Mouse (Mus musculus) CH12.LX (cell line): Measurements from ENCODE around the gene Themis. TPM values are rescaled to one million over a fixed set of nuclear protein-coding genes. Genes with fewer than 3 reads are reported as not detected.

Experiments
- DNase-seq: peaks from one replicate; pipeline ENCODE4 v3.0.0-alpha.2; 2013; ENCODE audit errors: extremely low read depth
- H3K27ac ChIP-seq: 2 replicates; pipeline ENCODE4 v1.5.1; 2012; ENCODE audit warnings: low read depth, mild to moderate bottlenecking, control low read depth, moderate library complexity; ENCODE audit not compliant: insufficient read depth
- H3K27me3 ChIP-seq: replicated peaks from 2 replicates; pipeline ENCODE3; 2012; ENCODE audit warnings: inconsistent platforms
- H3K36me3 ChIP-seq, 2 experiments: replicated peaks in 1 of 2; 2 replicates each; pipeline versions ENCODE3 to v1.6.1; 2012; ENCODE audit warnings: inconsistent platforms in 1 of 2, low read length in 1 of 2, mild to moderate bottlenecking in 1 of 2, mixed read lengths in 1 of 2, moderate library complexity in 1 of 2; ENCODE audit not compliant: control insufficient read depth in 1 of 2, insufficient read depth in 1 of 2
- H3K4me1 ChIP-seq, 2 experiments: 2 replicates each; pipeline ENCODE4 v1.6.1; 2012; ENCODE audit warnings: inconsistent platforms in 1 of 2, moderate library complexity in 1 of 2; ENCODE audit not compliant: insufficient read depth in 2 of 2, control insufficient read depth in 1 of 2
- H3K4me2 ChIP-seq: 2 replicates; pipeline ENCODE4 v1.6.1; 2012; ENCODE audit warnings: low read depth, mild to moderate bottlenecking, control low read depth; ENCODE audit not compliant: poor library complexity, insufficient read depth, severe bottlenecking
- H3K4me3 ChIP-seq, 3 experiments: fragments of 150-350 bp in 1 of 3; sonication (generic) in 1 of 3; replicated peaks in 1 of 3; 2 replicates each; pipeline versions ENCODE3 to v1.5.1; 2011 to 2012; ENCODE audit warnings: low read depth in 2 of 3, low read length in 2 of 3, mild to moderate bottlenecking in 2 of 3, moderate library complexity in 2 of 3, control low read depth in 1 of 3, improper control_type of control experiment in 1 of 3, inconsistent platforms in 1 of 3, mixed read lengths in 1 of 3; ENCODE audit not compliant: poor library complexity in 1 of 3
- H3K79me2 ChIP-seq: replicated peaks from 2 replicates; pipeline ENCODE4 v1.6.1; 2012; ENCODE audit warnings: mild to moderate bottlenecking, moderate library complexity; ENCODE audit not compliant: control insufficient read depth, poor library complexity, insufficient read depth, severe bottlenecking; ENCODE audit errors: extremely low read depth
- H3K9ac ChIP-seq: 2 replicates; pipeline ENCODE4 v1.6.1; 2012; ENCODE audit warnings: low read depth, mild to moderate bottlenecking, control low read depth, moderate library complexity; ENCODE audit not compliant: insufficient read depth
- H3K9me3 ChIP-seq: replicated peaks from 2 replicates; pipeline ENCODE3; 2012; ENCODE audit warnings: low read length, inconsistent platforms, mixed read lengths
- BHLHE40 ChIP-seq: IDR thresholded peaks from 2 replicates; pipeline ENCODE4 v1.6.1; 2011; ENCODE audit warnings: mild to moderate bottlenecking, low read depth, low read length, improper control_type of control experiment
- CHD1 ChIP-seq: IDR thresholded peaks from 2 replicates; pipeline ENCODE4 v1.6.1; 2012; ENCODE audit warnings: low read depth, low read length, improper control_type of control experiment, inconsistent platforms
- CTCF ChIP-seq, 2 experiments: IDR thresholded peaks in 1 of 2; conservative IDR thresholded peaks in 1 of 2; 2 replicates each; pipeline ENCODE4 v1.5.1; 2011 to 2012; ENCODE audit warnings: low read depth in 2 of 2, low read length in 2 of 2, improper control_type of control experiment in 1 of 2, inconsistent platforms in 1 of 2, mild to moderate bottlenecking in 1 of 2, moderate library complexity in 1 of 2
- E2F4 ChIP-seq: IDR thresholded peaks from 2 replicates; pipeline ENCODE4 v1.6.1; 2011; ENCODE audit warnings: low read depth, low read length, improper control_type of control experiment; ENCODE audit not compliant: insufficient replicate concordance
- ETS1 ChIP-seq: conservative IDR thresholded peaks from 2 replicates; pipeline ENCODE4 v1.6.1; 2012; ENCODE audit warnings: low read depth, mild to moderate bottlenecking, inconsistent platforms, low read length, improper control_type of control experiment, moderate library complexity
- MAFK ChIP-seq: IDR thresholded peaks from 2 replicates; pipeline ENCODE4 v1.6.1; 2011; ENCODE audit warnings: low read length, improper control_type of control experiment; ENCODE audit not compliant: insufficient replicate concordance
- MAZ ChIP-seq: IDR thresholded peaks from 2 replicates; pipeline ENCODE4 v1.6.1; 2012; ENCODE audit warnings: low read depth, mild to moderate bottlenecking, inconsistent platforms, low read length, improper control_type of control experiment, moderate library complexity
- MEF2A ChIP-seq: IDR thresholded peaks from 2 replicates; pipeline ENCODE4 v1.6.1; 2014; ENCODE audit warnings: low read depth, mild to moderate bottlenecking, inconsistent platforms, low read length, improper control_type of control experiment, borderline replicate concordance
- MXI1 ChIP-seq: IDR thresholded peaks from 2 replicates; pipeline ENCODE4 v1.6.1; 2011; ENCODE audit warnings: mild to moderate bottlenecking, low read depth, low read length, improper control_type of control experiment
- NELFE ChIP-seq: IDR thresholded peaks from 2 replicates; pipeline ENCODE4 v1.6.1; 2011; ENCODE audit warnings: low read depth, low read length, improper control_type of control experiment
- PAX5 ChIP-seq: IDR thresholded peaks from 2 replicates; pipeline ENCODE4 v1.6.1; 2012; ENCODE audit warnings: low read length, inconsistent platforms, mixed read lengths
- RAD21 ChIP-seq: IDR thresholded peaks from 2 replicates; pipeline ENCODE4 v1.6.1; 2011; ENCODE audit warnings: low read depth, mild to moderate bottlenecking, low read length, improper control_type of control experiment, moderate library complexity
- RCOR1 ChIP-seq: conservative IDR thresholded peaks from 2 replicates; pipeline ENCODE4 v1.6.1; 2012; ENCODE audit warnings: low read depth, mild to moderate bottlenecking, inconsistent platforms, low read length, improper control_type of control experiment
- SIN3A ChIP-seq: IDR thresholded peaks from 2 replicates; pipeline ENCODE4 v1.6.1; 2012; ENCODE audit warnings: low read length, improper control_type of control experiment, inconsistent platforms
- SMC3 ChIP-seq: IDR thresholded peaks from 2 replicates; pipeline ENCODE4 v1.6.1; 2011; ENCODE audit warnings: low read depth, low read length, improper control_type of control experiment
- TCF12 ChIP-seq: IDR thresholded peaks from 2 replicates; pipeline ENCODE4 v1.6.1; 2014; ENCODE audit warnings: low read depth, mild to moderate bottlenecking, inconsistent platforms, low read length, improper control_type of control experiment
- UBTF ChIP-seq: IDR thresholded peaks from 2 replicates; pipeline ENCODE4 v1.6.1; 2012; ENCODE audit warnings: low read depth, mild to moderate bottlenecking, inconsistent platforms, low read length, improper control_type of control experiment, moderate library complexity
- USF2 ChIP-seq: conservative IDR thresholded peaks from 2 replicates; pipeline ENCODE4 v1.6.1; 2011; ENCODE audit warnings: low read depth, low read length, improper control_type of control experiment
- ZKSCAN1 ChIP-seq: IDR thresholded peaks from 2 replicates; pipeline ENCODE4 v1.6.1; 2012; ENCODE audit warnings: low read depth, inconsistent platforms, low read length, improper control_type of control experiment, borderline replicate concordance
- ZNF384 ChIP-seq: IDR thresholded peaks from 2 replicates; pipeline ENCODE4 v1.6.1; 2012; ENCODE audit warnings: low read depth, low read length, improper control_type of control experiment, inconsistent platforms
- dilution Hi-C: fragments of 300-500 bp; cut with MboI; formaldehyde crosslinking; loops from 2 replicates; pipeline ENCODE4 v1.14.3; 2020; ENCODE audit warnings: low sequenced_read_pairs; ENCODE audit not compliant: extremely low pct_unique_long_range_greater_than_20kb, extremely low pct_ligation_motif_present
- in situ Hi-C: fragments of 300-500 bp; cut with MboI; formaldehyde crosslinking; loops from 3 replicates; pipeline ENCODE4 v1.14.3; 2019; ENCODE audit warnings: low sequenced_read_pairs, low pct_ligation_motif_present, low pct_unique_long_range_greater_than_20kb, mixed read lengths
- polyA plus RNA-seq: library from polyadenylated mRNA; unstranded; fragments of >175 nt; gene quantifications from 2 replicates; pipeline ENCODE4 v1.2.1, GENCODE M21; 2012; ENCODE audit warnings: low read depth; ENCODE audit not compliant: insufficient read length
- total RNA-seq, 2 experiments: library from RNA; depleted of rRNA; stranded (reverse); fragments of 300-350 nt in 1 of 2; fragments of >200 nt in 1 of 2; gene quantifications; 2 replicates each; pipeline ENCODE4 v1.2.3; 2012 to 2014

Themis gene
- total and polyA plus RNA-seq, 3 experiments, result not detected

GRCm38 (mm10) chr10:28887643-28888042 is 219.5 kb downstream of the Themis start (continued):
- TF ChIP-seq SIN3A, result no peak
- TF ChIP-seq TCF12, result no peak
- TF ChIP-seq ZKSCAN1, result no peak

DNA sequence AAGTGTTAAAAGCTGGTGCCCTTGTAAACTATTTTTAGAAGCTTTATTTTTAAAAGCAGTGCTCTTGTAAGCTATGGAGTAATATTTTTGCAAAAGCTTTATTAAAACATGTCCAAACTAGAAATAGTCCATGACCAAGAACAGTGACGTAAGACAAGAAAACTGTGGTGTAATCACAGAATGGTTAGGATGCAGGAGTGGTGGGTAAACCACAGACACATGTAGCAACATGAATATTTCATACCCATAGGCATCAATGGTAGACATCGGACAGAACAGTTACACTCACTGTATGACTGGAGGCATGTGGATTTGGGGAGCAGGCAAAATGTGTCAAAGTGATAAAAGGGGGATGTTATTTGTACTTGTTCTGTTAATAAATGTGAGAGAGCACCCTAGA is 222.7 kb downstream of the Themis start:
- in situ Hi-C loops, result no loop called here
- H3K4me1 ChIP-seq, result peaks cover 0 to 6% of the 10 kb centered on the region in 2 experiments; a peak in 1 of 4 replicates
- no peak overlapping the region for H3K9ac ChIP-seq
- no peaks in the 10 kb centered on the region for H3K27me3 ChIP-seq
- no peak for DNase-seq
- TF ChIP-seq E2F4 (no peak), UBTF (no peak), MEF2A (no peak), MXI1 (no peak), MAZ (no peak), BHLHE40 (no peak), SMC3 (no peak), TCF12 (no peak), SIN3A (no peak), MAFK (no peak), ETS1 (no peak), CTCF (conservative IDR thresholded peaks at IDR 0.05 in 1 of 2, IDR thresholded peaks at IDR 0.05 in 1 of 2; ENCODE audit: low read depth in 2 of 2, low read length in 2 of 2) (no peak), ZNF384 (no peak), PAX5 (no peak)
- TF ChIP-seq, all 38 proteins: peak for 0
- H3K79me2 ChIP-seq, result no peaks in the 10 kb centered on the region
- H3K9me3 ChIP-seq, result no peaks in the 10 kb centered on the region
- no peak overlapping the region for H3K4me3 ChIP-seq
- no peaks in the 10 kb centered on the region for H3K36me3 ChIP-seq
- dilution Hi-C loops, result no loop called here
- H3K27ac ChIP-seq, result no peak overlapping the region
- no peak overlapping the region for H3K4me2 ChIP-seq

DNA sequence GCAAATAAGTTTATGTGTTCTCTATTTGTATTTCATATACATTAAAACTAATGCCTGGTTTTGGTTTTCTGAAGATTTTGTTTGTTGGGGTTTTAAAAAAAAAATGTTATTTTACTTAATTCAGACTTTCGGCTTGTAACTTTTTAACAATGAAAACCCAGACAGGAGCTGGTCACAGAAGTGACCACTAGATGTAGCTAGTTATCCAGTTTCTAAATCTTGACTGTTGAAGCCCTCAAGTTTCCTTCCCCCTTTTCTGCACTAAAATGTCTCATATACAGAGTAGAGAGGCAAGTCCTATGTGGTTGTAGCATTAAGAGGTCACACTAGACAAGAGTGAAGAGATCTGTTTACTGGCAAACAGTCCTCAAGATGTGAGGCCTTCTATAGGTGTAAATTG is 230.2 kb downstream of the Themis start:
- H3K4me2 ChIP-seq, result no peak overlapping the region
- H3K27ac ChIP-seq, result no peak overlapping the region
- H3K27me3 ChIP-seq, result no peaks in the 10 kb centered on the region
- no peaks in the 10 kb centered on the region for H3K79me2 ChIP-seq
- DNase-seq, result peak; percentile 25
- in situ Hi-C loops, result no loop called here
- no peak overlapping the region for H3K9ac ChIP-seq
- TF ChIP-seq MAZ (no peak), TCF12 (no peak), CHD1 (no peak), MXI1 (no peak), CTCF (conservative IDR thresholded peaks at IDR 0.05 in 1 of 2, IDR thresholded peaks at IDR 0.05 in 1 of 2; ENCODE audit: low read depth in 2 of 2, low read length in 2 of 2) (peak in 1 of 2 experiments; percentile 54; a peak in 2 of 4 replicates), RCOR1 (no peak), ETS1 (no peak), NELFE (no peak), SMC3 (peak; percentile 5; the same call in 1 of the 2 replicates), USF2 (no peak), BHLHE40 (no peak), RAD21 (peak; percentile 57)
- TF ChIP-seq, all 38 proteins: peak for 3
- dilution Hi-C loops, result no loop called here
- Histone ChIP-seq H3K4me3 (no peak overlapping the region), H3K4me1 (no peaks in the 10 kb centered on the region), H3K9me3 (no peaks in the 10 kb centered on the region), H3K36me3 (no peaks in the 10 kb centered on the region)
